Mouse (Mus musculus) kidney, embryonic 15.5 days (tissue): ENCODE measurements at regions not wholly inside any gene's neighbourhood (a gene's known extent, or its start where the extent isn't known, plus 50 kb on each side); places are given as distances from the start of the nearest gene placed in this dataset.

Experiments
- ATAC-seq: fragments of 200-750 bp; cut with Nextera tagmentation; replicated peaks from 2 replicates; pipeline ENCODE4 v1.8.0; 2017; ENCODE audit warnings: moderate TSS enrichment; ENCODE audit not compliant: low FRiP score
- H3K27ac ChIP-seq: fragments of 300-500 bp; sonication (generic); 2 replicates; pipeline ENCODE4 v1.5.1; 2015; ENCODE audit warnings: mild to moderate bottlenecking, inconsistent platforms
- H3K27me3 ChIP-seq: fragments of 300-500 bp; sonication (generic); 2 replicates; pipeline ENCODE4 v1.6.1; 2015; ENCODE audit warnings: inconsistent platforms
- H3K36me3 ChIP-seq: fragments of 300-500 bp; sonication (generic); 2 replicates; pipeline ENCODE4 v1.6.1; 2015; ENCODE audit warnings: inconsistent platforms
- H3K4me1 ChIP-seq: fragments of 300-500 bp; sonication (generic); 2 replicates; pipeline ENCODE4 v1.6.1; 2015; ENCODE audit warnings: inconsistent platforms
- H3K4me2 ChIP-seq: fragments of 300-500 bp; sonication (generic); 2 replicates; pipeline ENCODE4 v1.6.1; 2015; ENCODE audit warnings: moderate library complexity, mild to moderate bottlenecking, inconsistent platforms
- H3K4me3 ChIP-seq: fragments of 300-500 bp; sonication (generic); replicated peaks from 2 replicates; pipeline ENCODE4 v1.5.1; 2015; ENCODE audit warnings: mild to moderate bottlenecking, inconsistent platforms
- H3K9ac ChIP-seq: fragments of 300-500 bp; sonication (generic); 2 replicates; pipeline ENCODE4 v1.6.1; 2015; ENCODE audit warnings: mild to moderate bottlenecking, inconsistent platforms
- H3K9me3 ChIP-seq: fragments of 300-500 bp; sonication (generic); replicated peaks from 2 replicates; pipeline ENCODE4 v1.6.1; 2016; ENCODE audit warnings: inconsistent platforms
- WGBS: fragments of 180-500 bp; shearing (Covaris S2); methylation state at CpG from one replicate; pipeline ENCODE4 v1.1.7; 2015; ENCODE audit warnings: mixed read lengths; 5-methylcytosine and 5-hydroxymethylcytosine counted together

GRCm38 (mm10) chr1:41551271-41551670 lies 745.9 kb downstream of the Tmem182 start:
- no peaks in the 10 kb centered on the region for H3K27me3 ChIP-seq
- WGBS = 91% methylated on average over 1 of the region's 1 CpGs

GRCm38 (mm10) chr1:41555607-41556006 lies 750.2 kb downstream of the Tmem182 start:
- Histone ChIP-seq H3K27ac (no peak overlapping the region), H3K9ac (no peak overlapping the region), H3K36me3 (no peaks in the 10 kb centered on the region), H3K4me2 (no peak overlapping the region), H3K9me3 (no peaks in the 10 kb centered on the region), H3K27me3 (no peaks in the 10 kb centered on the region), H3K4me1 (no peaks in the 10 kb centered on the region), H3K4me3 (no peak overlapping the region)
- 53% methylated on average over 2 of the region's 2 CpGs for WGBS
- no peak for ATAC-seq

More at GRCm38 (mm10) chr1:41551271-41551670, 745.9 kb downstream of the Tmem182 start:
- Histone ChIP-seq H3K9ac (no peak overlapping the region), H3K36me3 (no peaks in the 10 kb centered on the region), H3K4me1 (no peaks in the 10 kb centered on the region), H3K9me3 (no peaks in the 10 kb centered on the region), H3K4me3 (no peak overlapping the region), H3K27ac (no peak overlapping the region), H3K4me2 (no peak overlapping the region)
- ATAC-seq = no peak

GRCm38 (mm10) chr1:41559101-41559665 lies 753.8 kb downstream of the Tmem182 start:
- 89% methylated on average over 17 of the region's 17 CpGs for WGBS
- no peak for ATAC-seq
- H3K36me3 ChIP-seq = no peaks in the 10 kb centered on the region
- no peak overlapping the region for H3K27ac ChIP-seq
- no peaks in the 10 kb centered on the region for H3K27me3 ChIP-seq
- H3K4me2 ChIP-seq = no peak overlapping the region
- no peaks in the 10 kb centered on the region for H3K4me1 ChIP-seq
- no peak overlapping the region for H3K4me3 ChIP-seq
- H3K9me3 ChIP-seq = no peaks in the 10 kb centered on the region
- H3K9ac ChIP-seq = no peak overlapping the region

GRCm38 (mm10) chr1:41559991-41560390 lies 754.6 kb downstream of the Tmem182 start:
- no peak for ATAC-seq
- Histone ChIP-seq H3K4me2 (no peak overlapping the region), H3K27ac (no peak overlapping the region), H3K4me3 (no peak overlapping the region), H3K36me3 (no peaks in the 10 kb centered on the region), H3K27me3 (no peaks in the 10 kb centered on the region), H3K4me1 (no peaks in the 10 kb centered on the region), H3K9ac (no peak overlapping the region), H3K9me3 (no peaks in the 10 kb centered on the region)
- WGBS = 87% methylated on average over 3 of the region's 3 CpGs

- no peak overlapping the region for H3K27ac ChIP-seq
These were observed 798.1 kb downstream of the Tmem182 start for GRCm38 (mm10) chr1:41603471-41603870.

GRCm38 (mm10) chr1:41604996-41605747 lies 799.8 kb downstream of the Tmem182 start:
- H3K36me3 ChIP-seq = no peaks in the 10 kb centered on the region
- no peak overlapping the region for H3K4me2 ChIP-seq
- H3K27me3 ChIP-seq = no peaks in the 10 kb centered on the region
- ATAC-seq = no peak
- H3K9ac ChIP-seq = no peak overlapping the region
- 87% methylated on average over 14 of the region's 14 CpGs for WGBS
- H3K9me3 ChIP-seq = no peaks in the 10 kb centered on the region
- H3K4me1 ChIP-seq = no peaks in the 10 kb centered on the region
- no peak overlapping the region for H3K27ac ChIP-seq
- no peak overlapping the region for H3K4me3 ChIP-seq

More at GRCm38 (mm10) chr1:41603471-41603870, 798.1 kb downstream of the Tmem182 start:
- H3K4me3 ChIP-seq = no peak overlapping the region
- no peak overlapping the region for H3K9ac ChIP-seq
- H3K4me2 ChIP-seq = no peak overlapping the region
- no peak for ATAC-seq
- 90% methylated on average over 5 of the region's 5 CpGs for WGBS
- H3K27me3 ChIP-seq = no peaks in the 10 kb centered on the region
- no peaks in the 10 kb centered on the region for H3K9me3 ChIP-seq
- H3K4me1 ChIP-seq = no peaks in the 10 kb centered on the region
- no peaks in the 10 kb centered on the region for H3K36me3 ChIP-seq

- WGBS = 24% methylated on average over 3 of the region's 3 CpGs
- no peak overlapping the region for H3K4me3 ChIP-seq
- H3K9me3 ChIP-seq = no peaks in the 10 kb centered on the region
- H3K4me2 ChIP-seq = no peak overlapping the region
- H3K4me1 ChIP-seq = no peaks in the 10 kb centered on the region
- no peak overlapping the region for H3K9ac ChIP-seq
- ATAC-seq = no peak
- no peak overlapping the region for H3K27ac ChIP-seq
- no peaks in the 10 kb centered on the region for H3K27me3 ChIP-seq
- no peaks in the 10 kb centered on the region for H3K36me3 ChIP-seq
These were observed 800.3 kb downstream of the Tmem182 start for GRCm38 (mm10) chr1:41605748-41606131.

- no peaks in the 10 kb centered on the region for H3K36me3 ChIP-seq
- H3K27me3 ChIP-seq = no peaks in the 10 kb centered on the region
- no peak overlapping the region for H3K27ac ChIP-seq
- no peak overlapping the region for H3K9ac ChIP-seq
- no peak overlapping the region for H3K4me3 ChIP-seq
- H3K9me3 ChIP-seq = no peaks in the 10 kb centered on the region
- no peaks in the 10 kb centered on the region for H3K4me1 ChIP-seq
- WGBS = 48% methylated on average over 8 of the region's 8 CpGs
- ATAC-seq = no peak
- no peak overlapping the region for H3K4me2 ChIP-seq
These were observed 805.4 kb downstream of the Tmem182 start for GRCm38 (mm10) chr1:41610783-41611182.

GRCm38 (mm10) chr1:41651804-41652203 lies 846.4 kb downstream of the Tmem182 start:
- ATAC-seq = no peak
- Histone ChIP-seq H3K9me3 (no peaks in the 10 kb centered on the region), H3K4me1 (peaks cover 2% of the 10 kb centered on the region; the same call in 1 of the 2 replicates), H3K4me3 (no peak overlapping the region), H3K27me3 (0 out of 2 replicates have a peak, but pooled peaks cover 2% of the 10 kb centered on the region), H3K27ac (no peak overlapping the region), H3K4me2 (no peak overlapping the region), H3K36me3 (no peaks in the 10 kb centered on the region), H3K9ac (no peak overlapping the region)
- 50% methylated on average over 9 of the region's 9 CpGs for WGBS

- H3K9me3 ChIP-seq = no peaks in the 10 kb centered on the region
- 26% methylated on average over 3 of the region's 3 CpGs for WGBS
- 0 out of 2 replicates have a peak, but pooled peaks cover 2% of the 10 kb centered on the region for H3K27me3 ChIP-seq
- no peak overlapping the region for H3K4me3 ChIP-seq
- no peak overlapping the region for H3K4me2 ChIP-seq
- no peak overlapping the region for H3K27ac ChIP-seq
- no peak for ATAC-seq
- H3K9ac ChIP-seq = no peak overlapping the region
- peaks cover 2% of the 10 kb centered on the region; the same call in 1 of the 2 replicates for H3K4me1 ChIP-seq
- no peaks in the 10 kb centered on the region for H3K36me3 ChIP-seq
These were observed 846.8 kb downstream of the Tmem182 start for GRCm38 (mm10) chr1:41652210-41652609.

- Histone ChIP-seq H3K9ac (no peak overlapping the region), H3K36me3 (no peaks in the 10 kb centered on the region), H3K4me3 (no peak overlapping the region), H3K4me2 (0 out of 2 replicates have a peak overlapping the region, but pooled peaks have one; percentile 14), H3K9me3 (no peaks in the 10 kb centered on the region), H3K27ac (no peak overlapping the region), H3K4me1 (peaks cover 2% of the 10 kb centered on the region; the same call in 1 of the 2 replicates), H3K27me3 (0 out of 2 replicates have a peak, but pooled peaks cover 2% of the 10 kb centered on the region)
- ATAC-seq = no peak
- 51% methylated on average over 8 of the region's 8 CpGs for WGBS
These were observed 847.4 kb downstream of the Tmem182 start for GRCm38 (mm10) chr1:41652646-41653427.

GRCm38 (mm10) chr1:41674086-41674485 lies 868.7 kb downstream of the Tmem182 start:
- Histone ChIP-seq H3K4me3 (no peak overlapping the region), H3K4me1 (no peaks in the 10 kb centered on the region), H3K27ac (no peak overlapping the region), H3K27me3 (no peaks in the 10 kb centered on the region), H3K4me2 (no peak overlapping the region), H3K9ac (no peak overlapping the region), H3K9me3 (no peaks in the 10 kb centered on the region), H3K36me3 (no peaks in the 10 kb centered on the region)
- 84% methylated on average over 6 of the region's 6 CpGs for WGBS
- no peak for ATAC-seq
